Mouse (Mus musculus): Measurements from ENCODE around the gene Tmem240.

Tmem240 gene

DNA sequence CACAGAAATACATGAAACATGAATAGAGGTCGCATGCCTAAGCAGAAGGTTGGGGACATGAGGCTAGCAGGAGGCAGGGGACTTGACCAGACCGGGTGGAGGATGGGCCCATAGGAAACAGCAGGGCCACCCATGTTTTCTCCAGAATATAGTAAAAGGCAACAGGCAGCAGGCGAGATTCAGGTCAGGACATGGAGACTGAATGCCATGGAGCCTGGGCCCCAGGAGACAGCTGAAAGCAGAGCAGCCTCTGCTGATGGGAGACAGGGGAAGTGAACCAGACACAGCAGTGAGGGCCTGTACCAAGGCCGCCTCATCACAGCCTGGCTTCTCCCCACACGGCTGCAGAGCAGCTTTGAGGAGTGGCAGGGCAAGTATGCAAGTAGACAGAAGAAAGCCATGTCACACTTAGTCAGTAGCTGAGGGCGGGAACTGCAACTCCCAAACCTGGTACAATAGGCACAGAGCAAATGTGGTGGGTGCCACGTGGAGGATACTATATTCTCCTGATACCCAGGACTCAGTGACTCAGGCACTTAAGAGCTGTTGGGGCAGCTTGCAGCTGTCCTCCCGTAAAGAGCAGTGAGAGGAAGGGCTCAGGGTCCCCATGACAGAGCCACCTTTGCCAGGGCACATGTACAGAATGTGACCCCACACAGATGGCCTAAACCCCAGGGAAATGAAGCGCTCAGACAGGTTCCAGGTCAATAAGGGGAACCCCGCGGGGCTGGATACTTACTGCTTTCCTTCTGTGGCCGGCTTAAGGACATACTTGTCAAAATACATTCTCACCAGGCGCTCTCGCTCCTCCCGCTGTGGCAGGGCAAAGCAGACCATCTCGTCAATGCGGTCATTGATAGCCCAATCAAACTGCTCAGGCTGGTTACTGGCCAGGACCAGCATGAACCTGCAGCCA is 12.2 kb downstream of the Tmem240 start:
- ChIA-PET CTCF (interaction anchor here in 1 of 4 experiments (0.8 kb wide), 1 partner anchor 14 kb away, joined by 6 read pairs; the partner anchor contains the start of gene Atad3a), POLR2A (interaction anchor here in 3 of 4 experiments (0.6 to 2.8 kb wide), 10 partner anchors 8 to 92 kb away, joined by 3 to 9 read pairs (median 4); partner anchors contain the start of gene Atad3a (in 2 of the 3))

DNA sequence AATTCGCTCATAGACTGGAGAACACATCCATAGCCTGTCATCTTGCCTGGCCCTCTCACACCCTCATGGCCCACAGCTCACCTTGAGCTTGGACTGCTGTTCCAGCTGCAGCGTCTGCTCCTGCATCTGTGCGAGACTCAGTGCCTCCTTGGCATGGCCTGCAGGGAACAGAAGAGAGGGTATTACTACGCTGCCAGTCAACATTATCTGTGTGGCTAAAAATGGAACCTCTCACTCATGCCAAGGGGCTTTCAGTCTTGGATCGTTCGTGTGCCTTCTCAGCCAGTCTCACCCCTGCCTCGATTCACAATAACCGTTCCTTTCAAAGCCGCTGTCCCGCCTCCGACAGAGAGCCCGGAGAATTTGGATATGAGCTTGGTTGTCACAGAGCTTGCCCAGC is 22.4 kb downstream of the Tmem240 start:
- ChIA-PET CTCF (no interaction called here), POLR2A (interaction anchor here in 3 of 4 experiments (0.9 to 1.4 kb wide), 7 partner anchors 9 to 55 kb away, joined by 3 to 4 read pairs (median 3); partner anchors contain the start of gene Vwa1 (in 1 of the 3))

DNA sequence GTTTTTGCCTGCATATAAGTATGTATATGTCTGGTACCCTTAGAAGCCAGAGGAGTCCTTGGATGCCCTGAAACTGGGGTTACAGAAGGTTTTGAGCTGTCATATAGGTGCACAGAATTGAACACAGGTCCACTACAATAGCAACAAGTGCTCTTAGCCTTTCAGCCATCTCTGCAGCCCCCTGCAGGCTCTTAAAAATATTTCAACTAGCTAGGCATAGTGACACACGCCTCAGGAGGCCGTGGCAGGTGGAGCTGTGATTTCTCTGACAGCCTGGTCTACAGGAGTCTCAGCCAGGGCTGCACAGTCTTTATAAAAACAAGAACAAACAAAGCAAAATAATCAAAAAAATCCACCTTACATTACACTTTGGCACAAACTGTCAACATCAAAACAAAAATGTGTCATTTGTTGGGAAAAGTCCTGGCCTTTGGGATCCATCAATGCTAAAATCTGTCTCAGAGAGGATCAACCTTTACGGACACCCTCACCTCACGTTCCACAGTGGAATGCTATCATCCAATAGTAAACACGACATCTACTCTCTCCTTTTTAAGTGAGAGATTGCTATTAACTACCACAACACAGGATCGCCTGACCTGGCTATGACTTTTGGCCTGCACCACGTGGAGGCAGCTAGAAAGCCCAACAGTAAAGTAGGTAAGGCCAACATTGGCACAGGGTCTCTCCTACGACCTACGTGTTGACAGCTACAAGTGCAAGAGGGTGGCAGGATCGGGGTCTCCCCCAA is 25.4 kb downstream of the Tmem240 start:
- CTCF ChIA-PET, result interaction anchor here in 3 of 4 experiments (0.7 to 3.2 kb wide), 9 partner anchors 10 to 107 kb away, joined by 3 to 14 read pairs (median 4); partner anchors contain the start of gene Vwa1 (in 1 of the 3)
- POLR2A ChIA-PET, result interaction anchor here (0.6 to 3.0 kb wide), 44 partner anchors 9 to 1294 kb away, joined by 3 to 19 read pairs (median 4); partner anchors contain the start of genes Vwa1 (in 3 of the 4), Mib2 (in 2 of the 4), Ankrd65 (in 1 of the 4) and Cptp (in 1 of the 4)

DNA sequence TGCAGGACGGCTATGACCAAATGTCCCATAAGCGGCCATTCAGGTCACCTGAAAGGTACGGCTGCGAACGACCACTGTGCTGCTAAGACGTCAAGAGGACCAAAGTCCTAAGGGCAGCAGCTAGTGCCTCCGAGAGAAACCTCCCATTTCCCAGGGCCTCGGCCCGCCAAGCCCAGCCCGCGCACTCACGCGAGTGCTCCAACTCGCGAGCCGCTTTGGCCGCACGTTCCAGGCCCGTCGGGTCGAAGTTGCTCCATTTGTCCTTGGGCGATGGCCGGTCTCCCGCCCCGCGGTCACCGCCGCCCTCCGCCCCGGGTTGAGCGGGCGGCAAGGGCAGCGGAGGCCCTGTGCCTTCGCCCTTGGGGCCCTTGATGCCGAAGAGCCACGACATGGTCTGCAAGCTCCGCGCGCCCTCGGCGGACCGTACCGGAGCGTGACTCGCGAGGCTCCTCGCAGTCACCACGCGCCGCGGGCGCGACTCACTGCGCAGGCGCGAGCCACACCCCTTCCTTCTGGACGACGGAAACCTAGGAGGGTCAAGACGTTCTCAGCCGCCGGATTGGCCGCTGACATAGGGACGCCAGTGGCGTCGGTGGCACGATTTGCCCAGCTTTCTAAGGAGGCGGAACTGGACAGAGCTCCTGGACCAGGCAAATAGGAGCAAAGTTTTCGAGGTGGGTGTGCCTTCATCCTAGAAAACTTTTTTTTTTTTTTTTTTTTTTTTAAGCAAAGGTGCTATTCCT is 26.2 kb downstream of the Tmem240 start, which contains the start of gene Atad3a:
Gene Atad3a (minus strand): TSS at position 481 of the 743 bp plus-strand sequence.
- CTCF ChIA-PET, result interaction anchor here (0.5 to 3.2 kb wide), 14 partner anchors 10 to 496 kb away, joined by 3 to 14 read pairs (median 4); partner anchors contain the start of genes Dvl1 (in 1 of the 4), Mrpl20 (in 1 of the 4) and Vwa1 (in 1 of the 4)
- POLR2A ChIA-PET, result interaction anchor here (0.6 to 3.0 kb wide), 47 partner anchors 10 to 1295 kb away, joined by 3 to 19 read pairs (median 4); partner anchors contain the start of genes Mib2 (in 2 of the 4), Vwa1 (in 2 of the 4), Ankrd65 (in 1 of the 4) and Ccnl2 (in 1 of the 4)

DNA sequence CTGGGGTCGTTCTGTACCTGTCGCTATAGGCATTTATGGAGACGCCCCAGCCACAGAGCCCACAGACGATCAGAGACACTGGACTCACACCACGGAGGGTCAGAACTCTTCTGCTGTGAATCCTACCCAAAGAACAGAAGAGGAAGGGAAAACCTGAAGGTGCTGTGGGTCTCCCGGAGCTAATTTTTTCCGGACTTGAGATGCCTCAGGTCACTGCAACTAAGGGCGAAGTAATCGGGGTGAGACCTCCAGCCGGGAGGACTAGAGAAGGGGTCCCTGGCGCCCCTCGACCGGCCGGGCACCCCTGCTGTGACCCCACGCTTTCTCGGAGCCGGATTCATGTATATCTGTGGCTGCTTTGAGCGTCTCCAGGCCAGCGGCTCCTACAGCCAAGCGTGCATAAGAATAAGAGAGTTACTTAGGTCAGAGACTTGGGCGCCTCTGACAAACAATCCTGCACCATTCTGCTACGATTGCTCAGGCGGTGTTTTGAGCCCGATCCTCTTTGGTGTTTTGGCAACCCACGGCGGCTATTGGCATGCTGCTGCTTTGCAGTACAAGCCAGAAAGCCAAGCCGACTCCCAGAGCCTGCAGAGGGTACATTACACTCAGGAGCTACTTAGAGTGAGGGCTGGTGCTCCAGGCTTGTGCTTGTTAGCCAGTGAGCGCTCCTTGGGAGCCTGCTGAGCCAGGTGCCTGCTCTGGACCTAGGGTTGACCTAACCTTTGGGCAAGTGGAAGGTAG is 26.9 kb downstream of the Tmem240 start:
- CTCF ChIA-PET, result interaction anchor here (0.6 to 3.2 kb wide), 12 partner anchors 9 to 497 kb away, joined by 3 to 14 read pairs (median 4); partner anchors contain the start of genes Dvl1 (in 1 of the 4), Mrpl20 (in 1 of the 4) and Vwa1 (in 1 of the 4)
- POLR2A ChIA-PET, result interaction anchor here (0.6 to 3.0 kb wide), 35 partner anchors 10 to 800 kb away, joined by 3 to 19 read pairs (median 4); partner anchors contain the start of genes Mib2 (in 2 of the 4), Vwa1 (in 2 of the 4), Ccnl2 (in 1 of the 4) and Cptp (in 1 of the 4)

DNA sequence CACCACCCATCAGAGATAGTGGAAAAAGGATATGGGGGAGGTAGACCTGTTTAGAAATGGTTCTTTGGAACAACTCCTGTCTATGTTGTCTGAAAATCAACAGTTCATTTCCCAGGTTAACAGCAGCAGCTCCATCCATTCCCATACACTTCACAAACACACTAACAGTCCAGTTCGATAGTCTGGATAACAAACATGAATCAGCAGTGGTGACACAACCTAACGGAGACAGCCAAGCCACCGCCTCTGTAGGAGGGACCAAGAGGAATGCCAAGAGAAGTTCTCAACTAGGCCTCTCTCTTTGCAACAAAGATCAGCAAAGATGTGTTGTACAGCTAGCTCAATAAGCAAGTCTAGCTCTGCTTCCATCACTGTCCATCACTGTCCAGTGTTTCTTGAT is 27.8 kb downstream of the Tmem240 start:
- CTCF ChIA-PET, result no interaction called here
- POLR2A ChIA-PET, result interaction anchor here in 3 of 4 experiments (1.0 to 3.0 kb wide), 8 partner anchors 12 to 93 kb away, joined by 3 to 19 read pairs (median 4); partner anchors contain the start of genes Mib2 (in 1 of the 3) and Ssu72 (in 1 of the 3)

DNA sequence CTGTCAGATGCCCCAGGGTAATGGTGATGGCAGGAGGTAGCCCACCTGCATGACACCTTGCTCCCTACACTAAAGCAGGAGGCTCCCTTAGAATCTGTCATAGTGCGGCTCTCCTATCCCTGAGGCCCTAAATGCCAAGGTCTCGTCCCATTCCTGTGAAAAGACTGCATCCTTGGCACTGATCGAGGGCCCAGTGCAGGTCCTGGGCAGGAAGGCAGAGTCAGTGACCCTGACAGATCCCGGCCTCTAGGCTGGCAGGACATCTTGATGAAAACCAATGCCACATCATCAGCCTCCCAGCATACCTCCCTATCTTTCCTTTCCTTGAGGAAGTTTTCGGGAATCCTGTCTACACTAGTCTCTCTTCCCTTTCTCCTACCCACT is 34.9 kb downstream of the Tmem240 start:
- ChIA-PET CTCF (no interaction called here), POLR2A (no interaction called here)

DNA sequence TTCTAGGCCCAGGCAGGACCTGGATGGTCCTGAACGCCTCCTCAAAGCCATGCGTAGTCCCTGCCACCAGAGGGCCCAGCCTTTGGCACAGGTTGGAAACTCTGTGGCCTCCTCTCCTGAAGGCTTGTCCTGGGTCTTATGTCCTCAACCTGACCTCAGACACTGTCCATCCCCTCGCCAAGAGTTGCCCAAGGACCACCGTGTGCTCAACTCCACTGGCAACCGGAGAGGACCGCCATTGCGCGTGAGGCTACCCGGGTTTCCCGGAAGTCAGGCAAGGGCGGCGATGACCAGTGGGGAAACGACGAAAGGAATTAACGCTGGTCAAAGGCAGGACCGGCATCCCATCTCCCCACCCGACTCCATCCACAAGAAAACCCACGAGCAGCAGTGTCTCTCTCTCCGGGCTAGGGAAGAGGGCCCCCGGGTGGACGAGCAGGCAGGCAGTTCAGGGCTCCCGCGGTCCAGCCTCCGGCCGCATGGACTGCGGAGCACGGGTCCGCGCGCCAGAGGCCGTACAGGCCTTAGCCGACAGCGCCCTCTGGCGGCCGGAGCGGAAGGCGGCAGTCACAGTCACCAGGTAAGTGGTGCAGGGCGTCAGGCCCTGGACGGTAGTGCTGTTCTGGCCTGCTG is 35.4 kb downstream of the Tmem240 start:
- POLR2A ChIA-PET, result interaction anchor here in 2 of 4 experiments (0.5 to 2.4 kb wide), 2 partner anchors 10 to 20 kb away, joined by 5 to 9 read pairs; partner anchors contain the start of gene Atad3a (in 1 of the 2)
- CTCF ChIA-PET, result interaction anchor here in 2 of 4 experiments (0.6 to 1.0 kb wide), 3 partner anchors 9 to 48 kb away, joined by 3 to 7 read pairs (median 4); partner anchors contain the start of gene Atad3a (in 1 of the 2)

DNA sequence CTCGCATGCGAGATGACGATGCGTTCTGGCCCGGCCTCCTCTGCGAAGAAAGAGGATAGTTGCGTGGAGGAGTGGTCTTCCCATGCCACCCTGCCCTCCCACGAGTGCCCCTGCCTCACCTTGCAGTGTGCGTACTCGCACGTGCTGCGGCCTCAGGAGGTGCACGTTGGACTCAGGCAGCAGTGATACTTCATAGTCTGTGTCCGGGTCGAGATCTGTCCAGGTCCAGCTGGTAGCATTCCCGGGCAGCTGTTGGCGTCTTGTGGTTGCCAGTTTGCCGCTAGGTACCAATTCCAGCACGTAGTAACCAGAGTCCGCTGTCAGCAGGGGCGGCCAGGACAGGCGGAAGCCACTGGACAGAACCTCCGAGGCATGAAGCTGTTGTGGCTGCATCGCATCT is 36.0 kb downstream of the Tmem240 start:
- ChIA-PET CTCF (interaction anchor here (0.6 to 1.0 kb wide), 8 partner anchors 10 to 93 kb away, joined by 3 to 7 read pairs (median 4); partner anchors contain the start of gene Atad3a (in 1 of the 4)), POLR2A (interaction anchor here in 3 of 4 experiments (0.5 to 2.4 kb wide), 4 partner anchors 10 to 74 kb away, joined by 3 to 9 read pairs (median 4); partner anchors contain the start of gene Atad3a (in 1 of the 3))

DNA sequence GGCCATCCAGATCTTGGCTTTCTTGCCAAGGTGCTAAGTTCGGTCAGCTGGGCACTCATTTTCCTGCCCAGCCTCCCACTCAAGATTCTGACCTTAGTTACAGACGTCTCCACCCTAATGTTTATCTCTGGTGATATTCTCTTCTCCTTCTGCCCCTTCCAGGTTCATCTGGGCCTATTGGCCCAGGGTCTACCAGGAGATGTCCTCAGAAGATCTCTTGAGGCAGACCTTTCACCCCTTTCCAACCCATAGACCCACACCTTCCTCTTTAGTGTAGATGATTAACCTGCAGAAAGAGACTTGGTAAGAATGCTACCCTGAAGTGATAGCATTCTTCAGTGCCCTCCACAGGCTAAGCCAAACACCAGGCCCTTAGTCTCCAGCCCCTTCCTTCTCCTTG is 37.1 kb downstream of the Tmem240 start:
- ChIA-PET POLR2A (interaction anchor here in 1 of 4 experiments (2.4 kb wide), 1 partner anchor 11 kb away, joined by 9 read pairs; the partner anchor contains the start of gene Atad3a), CTCF (no interaction called here)

DNA sequence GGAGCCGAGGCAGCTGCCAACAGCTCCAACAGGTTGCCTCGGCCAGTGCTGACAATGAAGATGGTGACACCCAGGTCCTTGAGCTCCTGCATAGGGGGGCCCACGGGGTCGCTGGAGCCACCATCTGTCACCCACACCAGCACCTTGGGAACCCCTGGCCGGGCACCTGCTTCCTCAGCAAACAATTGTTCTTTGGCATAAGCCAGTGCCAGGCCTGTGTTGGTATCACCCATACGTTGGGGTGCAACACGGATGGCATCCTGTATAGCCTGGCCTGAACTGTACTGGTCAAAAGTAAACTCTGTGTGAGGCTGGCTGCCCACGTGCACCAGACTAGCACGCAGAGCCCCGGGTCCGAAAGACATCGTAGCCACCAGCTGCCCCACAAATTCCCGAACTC is 38.2 kb downstream of the Tmem240 start:
- POLR2A ChIA-PET, result interaction anchor here in 2 of 4 experiments (0.8 to 1.3 kb wide), 2 partner anchors 11 to 12 kb away, joined by 3 to 4 read pairs; partner anchors contain the start of gene Atad3a (in 1 of the 2)
- CTCF ChIA-PET, result interaction anchor here in 1 of 4 experiments (3.3 kb wide), 1 partner anchor 11 kb away, joined by 13 read pairs; no protein-coding TSS in a partner anchor

DNA sequence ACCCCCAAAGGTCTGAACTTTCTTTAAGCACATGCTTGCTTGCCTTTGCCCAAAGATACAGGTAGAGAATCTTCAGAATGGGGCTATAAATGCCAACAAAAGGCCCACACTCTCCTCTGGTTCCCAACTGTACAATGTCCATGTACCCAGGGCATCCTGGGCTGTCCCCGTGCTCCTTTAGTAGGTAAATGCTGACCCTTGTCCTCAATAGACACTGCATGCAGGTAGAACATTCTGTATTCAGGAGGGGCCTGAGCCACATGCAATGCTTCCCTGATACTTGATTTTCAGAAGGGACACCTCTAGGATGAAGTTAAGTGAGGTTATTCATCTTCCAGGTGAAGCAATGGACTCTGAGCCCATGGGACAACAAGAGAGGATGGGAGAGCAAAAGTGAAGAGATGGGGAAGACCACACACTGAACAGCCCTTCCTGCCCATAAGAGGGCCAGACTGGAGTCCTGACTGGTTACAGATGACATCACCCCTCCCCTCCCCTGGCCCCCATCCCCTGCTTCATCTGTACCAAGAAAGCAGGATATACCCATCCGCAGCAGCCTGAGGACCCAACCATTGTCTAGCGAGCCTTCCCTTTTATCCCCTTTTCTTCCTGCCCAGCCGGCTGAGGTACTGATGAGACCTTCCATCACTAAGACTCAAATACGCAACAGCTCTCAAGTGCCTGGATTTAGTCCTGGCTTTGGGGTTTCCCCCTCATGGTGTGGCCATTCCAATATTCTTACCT is 38.9 kb downstream of the Tmem240 start:
- POLR2A ChIA-PET, result interaction anchor here in 3 of 4 experiments (1.0 to 2.6 kb wide), 12 partner anchors 10 to 52 kb away, joined by 3 to 16 read pairs (median 4); partner anchors contain the start of genes Atad3a (in 3 of the 3) and Mrpl20 (in 1 of the 3)

DNA sequence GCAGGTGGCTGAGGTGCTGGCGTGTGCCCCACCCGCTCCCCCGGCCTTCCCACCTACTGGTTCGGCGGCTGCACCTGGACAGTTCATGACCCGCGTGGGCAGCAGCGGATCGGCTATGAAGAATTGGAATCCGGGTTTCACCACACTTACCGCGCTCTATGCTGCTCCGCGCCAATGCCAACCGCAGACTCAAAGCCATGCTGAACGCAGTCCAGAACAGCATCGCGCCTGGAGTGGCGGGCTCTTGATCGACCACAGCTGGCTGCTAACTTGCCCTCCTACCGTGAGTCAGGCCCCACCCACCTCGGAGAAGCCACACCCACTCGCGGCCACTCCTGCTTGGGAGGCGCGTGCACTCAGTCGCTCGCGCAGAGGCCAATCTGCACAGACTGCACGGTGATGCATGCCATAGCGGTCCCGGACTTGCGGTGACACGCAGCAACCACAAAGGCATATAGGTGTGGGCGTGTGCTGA is 39.7 kb downstream of the Tmem240 start, which contains the start of gene Vwa1:
Gene Vwa1 (minus strand): TSS at position 419 of the 475 bp plus-strand sequence.
- CTCF ChIA-PET, result interaction anchor here in 2 of 4 experiments (0.6 to 3.3 kb wide), 6 partner anchors 10 to 945 kb away, joined by 3 to 13 read pairs (median 5); partner anchors contain the start of gene Atad3a (in 1 of the 2)
- POLR2A ChIA-PET, result interaction anchor here in 3 of 4 experiments (0.6 to 2.6 kb wide), 21 partner anchors 9 to 201 kb away, joined by 3 to 16 read pairs (median 4); partner anchors contain the start of genes Atad3a (in 2 of the 3), Mrpl20 (in 1 of the 3) and Tmem88b (in 1 of the 3)

More for the DNA sequence above, 38.9 kb downstream of the Tmem240 start:
- CTCF ChIA-PET, result interaction anchor here in 2 of 4 experiments (0.6 to 3.3 kb wide), 6 partner anchors 10 to 292 kb away, joined by 3 to 13 read pairs (median 8); partner anchors contain the start of gene Atad3a (in 1 of the 2)
